Mouse (Mus musculus): Measurements from ENCODE around the gene Tmem37. TPM values are rescaled to one million over a fixed set of nuclear protein-coding genes. Genes with fewer than 3 reads are reported as not detected.

Gene Tmem37
- polyA plus RNA-seq, 1 experiment from 2014 or later, result 6.5 TPM

DNA sequence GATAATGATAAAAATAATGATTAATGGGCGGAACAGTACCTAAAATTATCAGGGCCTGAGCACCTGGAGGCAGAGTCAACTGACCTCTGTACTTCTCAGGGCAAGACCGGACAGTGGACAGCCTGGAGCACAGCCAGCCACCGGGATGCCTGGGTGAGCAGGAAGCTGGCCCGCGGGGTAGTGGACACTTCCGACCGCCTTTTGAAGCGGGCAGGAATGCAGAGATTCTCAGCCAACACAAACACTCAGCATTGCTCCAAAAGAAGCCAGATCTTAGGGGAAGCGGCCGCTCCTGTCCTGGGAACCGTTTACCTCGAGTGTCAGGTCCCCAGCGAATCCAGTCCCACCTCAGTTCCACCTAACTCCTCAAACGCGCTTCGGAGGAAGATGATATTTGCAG, 974 bp downstream of the Tmem37 start:
- H3K27me3 ChIP-seq (replicated peaks), result peaks cover 32% of the 10 kb centered on the region
- no peak overlapping the region for H3K9ac ChIP-seq (replicated peaks)
- 15% methylated on average over 16 of the region's 16 CpGs for WGBS
- H3K4me2 ChIP-seq, result peak overlapping the region; percentile 76
- no peaks in the 10 kb centered on the region for H3K9me3 ChIP-seq (replicated peaks)
- peak overlapping the region; percentile 37 for H3K4me3 ChIP-seq (replicated peaks)
- no peaks in the 10 kb centered on the region for H3K36me3 ChIP-seq
- no peak overlapping the region for H3K27ac ChIP-seq (replicated peaks)
- peaks cover 15% of the 10 kb centered on the region for H3K4me1 ChIP-seq
- ATAC-seq (ENCODE audit: low FRiP score), result no peak

DNA sequence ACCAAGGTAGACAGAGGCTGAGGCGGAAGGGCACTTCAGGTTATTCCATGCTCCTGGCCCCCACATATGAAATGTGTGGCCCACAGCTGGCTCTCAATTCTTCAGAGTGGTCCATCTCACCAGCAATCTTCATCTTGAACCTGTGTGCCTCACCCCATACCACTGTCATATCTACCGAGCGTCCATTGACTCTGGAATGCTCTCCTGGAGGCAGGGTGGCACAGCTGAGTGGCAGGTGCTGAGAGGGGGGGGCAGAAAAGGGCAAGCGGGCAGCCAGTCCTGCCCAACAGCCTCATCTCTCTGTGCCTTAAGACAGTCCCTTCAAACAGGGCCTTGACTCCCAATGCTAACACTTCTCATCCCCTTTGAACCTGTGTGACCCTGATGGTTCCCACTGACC, 2.7 kb downstream of the Tmem37 start:
- Histone ChIP-seq H3K27ac (replicated peaks) (no peak overlapping the region), H3K36me3 (no peaks in the 10 kb centered on the region), H3K4me2 (no peak overlapping the region), H3K9ac (replicated peaks) (no peak overlapping the region), H3K4me1 (peaks cover 15% of the 10 kb centered on the region), H3K4me3 (replicated peaks) (no peak overlapping the region), H3K9me3 (replicated peaks) (no peaks in the 10 kb centered on the region), H3K27me3 (replicated peaks) (peaks cover 32% of the 10 kb centered on the region)
- no peak for ATAC-seq (ENCODE audit: low FRiP score)
- 93% methylated on average over 4 of the region's 4 CpGs for WGBS

DNA sequence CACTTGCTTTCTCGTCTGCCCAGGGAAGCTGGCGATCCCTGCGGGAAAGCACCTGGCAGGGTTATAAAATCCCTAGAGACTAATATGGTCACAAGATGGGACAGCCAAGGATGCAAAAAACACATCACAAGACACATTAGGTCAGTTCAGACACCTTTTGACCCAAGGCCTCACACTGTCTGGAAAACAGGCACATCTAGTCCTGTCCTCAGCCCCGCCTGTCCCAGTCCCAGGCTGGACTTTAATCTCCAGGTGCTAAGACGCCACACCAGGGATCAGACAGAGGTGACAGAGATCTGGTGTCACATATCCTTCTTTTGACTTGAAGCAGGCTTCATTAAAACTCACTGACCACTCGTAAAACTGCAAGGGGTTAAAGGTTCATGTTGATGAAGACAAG, 3.7 kb downstream of the Tmem37 start:
- no peak overlapping the region for H3K4me2 ChIP-seq
- peaks cover 15% of the 10 kb centered on the region for H3K4me1 ChIP-seq
- WGBS, result 62% methylated on average over 6 of the region's 6 CpGs
- H3K9me3 ChIP-seq (replicated peaks), result no peaks in the 10 kb centered on the region
- no peaks in the 10 kb centered on the region for H3K36me3 ChIP-seq
- H3K27ac ChIP-seq (replicated peaks), result no peak overlapping the region
- ATAC-seq (ENCODE audit: low FRiP score), result no peak
- peaks cover 32% of the 10 kb centered on the region for H3K27me3 ChIP-seq (replicated peaks)
- no peak overlapping the region for H3K4me3 ChIP-seq (replicated peaks)
- H3K9ac ChIP-seq (replicated peaks), result no peak overlapping the region

DNA sequence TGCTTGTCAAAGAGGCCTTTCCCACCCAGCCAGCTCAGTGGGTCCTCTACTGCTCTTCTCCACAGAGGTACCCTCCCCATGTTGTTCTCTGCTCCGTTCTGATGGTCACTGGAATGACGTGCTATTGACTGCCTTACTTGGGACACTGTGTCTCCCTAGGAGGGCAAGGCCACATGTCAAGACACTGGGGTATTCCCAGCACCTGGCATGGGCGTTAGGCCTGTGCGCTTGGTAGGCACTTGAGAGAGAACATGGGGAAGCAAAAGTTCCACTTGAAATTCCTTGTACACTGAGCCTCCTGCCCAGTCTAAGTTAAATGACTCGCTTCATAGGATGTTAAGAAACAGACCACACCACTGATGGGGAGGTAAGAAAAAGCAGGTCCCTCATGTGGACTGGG, 4.8 kb downstream of the Tmem37 start:
- Histone ChIP-seq H3K27me3 (replicated peaks) (peaks cover 22% of the 10 kb centered on the region), H3K4me3 (replicated peaks) (no peak overlapping the region), H3K9ac (replicated peaks) (no peak overlapping the region), H3K4me1 (peaks cover 15% of the 10 kb centered on the region), H3K4me2 (no peak overlapping the region), H3K36me3 (no peaks in the 10 kb centered on the region), H3K9me3 (replicated peaks) (no peaks in the 10 kb centered on the region), H3K27ac (replicated peaks) (no peak overlapping the region)
- no peak for ATAC-seq (ENCODE audit: low FRiP score)
- WGBS, result 85% methylated on average over 5 of the region's 5 CpGs

DNA sequence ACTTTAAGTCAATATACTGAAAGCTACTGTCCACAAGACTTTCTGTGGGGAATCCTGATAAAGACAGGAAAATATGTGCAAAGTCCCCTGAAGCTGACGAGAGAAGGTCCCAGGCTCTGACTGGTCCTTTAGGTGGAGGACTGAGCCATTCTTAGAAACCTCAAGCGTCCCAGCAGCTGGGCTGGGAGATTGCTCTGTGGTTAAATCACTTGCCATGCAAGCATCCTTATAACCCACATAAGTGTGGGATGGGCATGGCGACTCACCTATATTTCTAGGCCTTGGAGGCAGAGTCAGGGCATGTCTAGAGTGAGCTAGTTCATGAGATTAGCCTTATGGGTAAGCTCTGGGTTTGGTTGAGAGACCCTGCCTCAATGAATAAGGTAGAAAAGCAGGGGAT, 7.2 kb downstream of the Tmem37 start:
- Histone ChIP-seq H3K27me3 (replicated peaks) (peaks cover 2% of the 10 kb centered on the region; the same call in 1 of the 2 replicates), H3K4me1 (no peaks in the 10 kb centered on the region), H3K36me3 (no peaks in the 10 kb centered on the region), H3K27ac (replicated peaks) (no peak overlapping the region), H3K4me2 (no peak overlapping the region), H3K9ac (replicated peaks) (no peak overlapping the region), H3K9me3 (replicated peaks) (no peaks in the 10 kb centered on the region), H3K4me3 (replicated peaks) (no peak overlapping the region)
- WGBS, result 86% methylated on average over 3 of the region's 3 CpGs
- ATAC-seq (ENCODE audit: low FRiP score), result no peak

DNA sequence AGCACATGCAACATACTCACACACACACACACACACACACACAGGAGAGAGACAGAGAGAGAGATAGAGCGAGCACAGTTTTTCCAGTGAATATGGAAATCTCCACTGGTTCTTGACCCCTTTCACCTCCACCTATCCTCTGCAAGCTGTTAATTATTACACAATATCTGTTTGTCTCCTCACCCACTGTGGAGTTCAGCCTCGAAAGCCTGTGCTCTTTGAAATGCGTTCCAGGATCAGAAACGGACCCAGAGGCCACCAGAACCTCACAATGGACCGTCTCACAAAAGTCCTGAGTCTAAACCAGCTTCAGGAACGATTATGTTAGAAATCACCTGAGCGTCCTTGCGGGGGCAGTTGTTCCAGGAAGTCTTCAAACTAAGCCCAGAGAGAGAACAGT, 7.7 kb downstream of the Tmem37 start:
- no peak overlapping the region for H3K4me3 ChIP-seq (replicated peaks)
- WGBS, result 90% methylated on average over 8 of the region's 8 CpGs
- ATAC-seq (ENCODE audit: low FRiP score), result no peak
- H3K36me3 ChIP-seq, result no peaks in the 10 kb centered on the region
- no peak overlapping the region for H3K4me2 ChIP-seq
- H3K9ac ChIP-seq (replicated peaks), result no peak overlapping the region
- H3K27me3 ChIP-seq (replicated peaks), result no peaks in the 10 kb centered on the region
- H3K9me3 ChIP-seq (replicated peaks), result no peaks in the 10 kb centered on the region
- H3K27ac ChIP-seq (replicated peaks), result no peak overlapping the region
- H3K4me1 ChIP-seq, result no peaks in the 10 kb centered on the region

DNA sequence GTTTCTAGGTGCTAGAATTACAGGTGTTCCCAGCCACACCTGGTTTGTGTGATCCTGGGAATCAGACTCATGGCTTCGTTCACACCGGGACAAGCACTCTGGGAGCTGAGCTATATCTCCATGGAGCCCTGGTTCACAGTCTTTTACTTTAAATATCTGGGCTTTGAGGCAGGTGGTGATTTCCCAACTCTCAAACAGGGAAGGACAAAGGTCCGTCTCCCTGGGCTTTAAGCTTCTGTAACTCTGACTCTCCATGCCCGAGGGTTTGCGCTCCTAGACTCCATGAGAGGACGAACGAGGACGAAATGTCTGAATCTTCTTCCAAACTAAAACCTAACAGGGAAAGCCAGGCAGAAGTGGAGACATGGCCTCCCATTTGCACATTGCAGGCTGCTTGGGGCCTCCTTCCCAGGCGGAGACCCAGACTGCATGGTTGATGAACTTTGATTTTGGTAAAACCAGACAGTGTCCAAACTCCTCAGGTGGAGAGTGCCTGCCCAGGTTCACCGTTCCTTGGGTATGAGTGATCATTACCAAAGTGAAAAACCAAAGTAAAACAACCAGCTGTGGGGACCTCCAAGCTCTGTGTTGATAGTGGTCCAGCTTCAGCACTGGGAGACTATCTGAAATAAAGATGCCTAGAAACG, 9.7 kb downstream of the Tmem37 start:
- no peaks in the 10 kb centered on the region for H3K36me3 ChIP-seq
- no peak overlapping the region for H3K27ac ChIP-seq (replicated peaks)
- no peak overlapping the region for H3K4me2 ChIP-seq
- no peaks in the 10 kb centered on the region for H3K4me1 ChIP-seq
- no peak overlapping the region for H3K4me3 ChIP-seq (replicated peaks)
- no peak overlapping the region for H3K9ac ChIP-seq (replicated peaks)
- no peaks in the 10 kb centered on the region for H3K9me3 ChIP-seq (replicated peaks)
- WGBS, result 94% methylated on average over 11 of the region's 11 CpGs
- no peak for ATAC-seq (ENCODE audit: low FRiP score)
- no peaks in the 10 kb centered on the region for H3K27me3 ChIP-seq (replicated peaks)

DNA sequence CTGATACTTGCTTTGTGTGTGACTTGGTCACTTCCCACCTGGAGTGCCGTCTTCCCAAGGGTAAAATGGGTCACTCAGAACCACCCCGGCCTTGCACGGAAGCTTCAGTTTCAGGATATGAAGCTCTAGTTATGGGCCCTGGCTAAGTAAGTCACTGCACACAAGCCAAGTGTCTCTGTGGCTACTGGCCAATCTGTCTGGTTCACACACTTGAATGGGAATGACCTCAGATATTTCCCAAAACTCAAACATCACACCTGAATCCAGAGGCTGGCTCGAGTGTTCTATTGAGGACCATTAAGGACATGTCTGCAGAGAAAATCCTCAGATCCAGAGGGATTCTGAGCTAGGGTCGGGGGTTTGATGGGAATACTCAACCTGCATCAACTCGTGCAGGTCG, 11.6 kb downstream of the Tmem37 start:
- Histone ChIP-seq H3K36me3 (no peaks in the 10 kb centered on the region), H3K9ac (replicated peaks) (no peak overlapping the region), H3K4me2 (no peak overlapping the region), H3K4me1 (no peaks in the 10 kb centered on the region), H3K9me3 (replicated peaks) (no peaks in the 10 kb centered on the region), H3K27ac (replicated peaks) (no peak overlapping the region), H3K4me3 (replicated peaks) (no peak overlapping the region), H3K27me3 (replicated peaks) (no peaks in the 10 kb centered on the region)
- ATAC-seq (ENCODE audit: low FRiP score), result no peak
- WGBS, result 88% methylated on average over 7 of the region's 7 CpGs

DNA sequence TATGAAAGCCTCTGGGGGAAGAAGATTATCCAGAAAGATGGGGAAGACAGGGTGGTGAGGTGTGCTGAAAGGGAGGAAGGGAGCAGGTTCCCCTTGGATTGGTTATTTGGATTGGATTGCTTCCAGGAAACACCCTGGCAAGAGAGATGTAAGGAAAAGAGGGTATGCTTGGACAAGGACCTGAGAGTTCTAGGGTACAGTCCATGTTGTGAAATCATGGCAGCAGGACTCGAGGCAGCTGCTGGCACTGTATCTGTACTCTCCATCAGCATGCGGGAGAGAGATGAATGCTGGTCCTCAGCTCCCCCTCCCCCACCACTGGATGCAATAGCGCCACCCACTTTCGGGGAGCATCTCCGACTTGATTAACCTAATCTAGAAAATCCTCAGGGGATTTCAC, 13.2 kb downstream of the Tmem37 start:
- Histone ChIP-seq H3K9ac (replicated peaks) (no peak overlapping the region), H3K27me3 (replicated peaks) (no peaks in the 10 kb centered on the region), H3K4me2 (no peak overlapping the region), H3K4me3 (replicated peaks) (no peak overlapping the region), H3K4me1 (no peaks in the 10 kb centered on the region), H3K27ac (replicated peaks) (no peak overlapping the region), H3K9me3 (replicated peaks) (no peaks in the 10 kb centered on the region), H3K36me3 (no peaks in the 10 kb centered on the region)
- 75% methylated on average over 5 of the region's 5 CpGs for WGBS
- ATAC-seq (ENCODE audit: low FRiP score), result no peak

DNA sequence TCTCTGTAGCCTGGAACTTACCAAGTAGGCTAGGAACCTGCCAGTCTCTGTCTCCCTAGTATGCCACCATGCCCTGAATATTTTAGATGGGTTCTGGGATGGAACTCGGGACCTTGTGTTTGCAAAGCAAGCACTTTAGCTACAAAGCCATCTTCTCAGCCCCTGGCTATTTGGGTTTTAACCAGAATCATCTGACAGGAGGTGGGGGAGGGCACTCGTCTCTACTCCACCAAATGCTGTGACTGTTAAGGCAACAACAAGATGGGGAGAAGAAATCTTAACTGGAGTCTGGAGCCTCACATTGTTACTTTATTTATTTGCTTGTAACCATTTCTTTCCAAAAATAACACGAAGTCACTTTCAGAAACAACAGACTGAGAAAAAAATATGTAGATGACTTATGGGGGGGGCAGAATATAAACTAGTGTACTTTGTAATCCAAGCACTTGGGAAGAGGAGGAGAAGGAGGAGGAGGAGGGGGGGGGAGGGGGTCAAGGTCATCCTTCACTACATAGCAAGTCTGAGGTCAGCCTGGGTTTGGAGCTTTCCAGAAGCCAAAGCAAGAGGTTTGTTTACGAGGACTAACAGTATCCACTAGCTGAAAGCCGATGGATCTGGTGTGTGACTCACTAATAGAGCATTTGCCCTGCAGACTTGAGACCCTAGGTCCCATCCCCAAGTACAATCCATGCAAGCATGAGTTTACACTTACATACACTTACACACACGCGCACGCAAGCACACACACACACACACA, 16.0 kb downstream of the Tmem37 start:
- H3K36me3 ChIP-seq, result no peaks in the 10 kb centered on the region
- no peaks in the 10 kb centered on the region for H3K27me3 ChIP-seq (replicated peaks)
- ATAC-seq (ENCODE audit: low FRiP score), result no peak
- H3K27ac ChIP-seq (replicated peaks), result no peak overlapping the region
- WGBS, result 81% methylated on average over 8 of the region's 8 CpGs
- no peaks in the 10 kb centered on the region for H3K4me1 ChIP-seq
- no peak overlapping the region for H3K9ac ChIP-seq (replicated peaks)
- no peak overlapping the region for H3K4me2 ChIP-seq
- H3K9me3 ChIP-seq (replicated peaks), result no peaks in the 10 kb centered on the region
- H3K4me3 ChIP-seq (replicated peaks), result no peak overlapping the region

DNA sequence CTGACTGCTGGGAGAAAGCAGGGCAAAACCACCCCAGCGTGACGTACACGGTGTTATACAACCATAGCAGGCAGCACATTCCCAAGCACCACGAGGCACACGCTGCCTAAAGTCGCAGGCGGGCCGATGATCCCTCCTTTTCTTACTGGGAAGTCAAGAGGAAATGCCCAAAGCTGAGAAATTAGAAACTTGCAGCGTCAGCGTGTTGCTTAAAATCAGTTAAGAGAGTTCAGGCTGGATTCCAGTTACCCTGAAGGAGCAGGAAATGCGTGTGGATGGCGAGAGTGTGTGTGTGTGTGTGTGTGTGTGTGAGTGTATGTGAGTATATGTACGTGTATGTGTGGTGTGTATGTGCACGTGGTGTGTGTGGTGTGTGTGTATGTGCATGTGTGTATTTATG, 16.8 kb downstream of the Tmem37 start:
- H3K4me3 ChIP-seq (replicated peaks), result no peak overlapping the region
- H3K36me3 ChIP-seq, result no peaks in the 10 kb centered on the region
- H3K9ac ChIP-seq (replicated peaks), result no peak overlapping the region
- no peak for ATAC-seq (ENCODE audit: low FRiP score)
- no peak overlapping the region for H3K4me2 ChIP-seq
- no peak overlapping the region for H3K27ac ChIP-seq (replicated peaks)
- H3K9me3 ChIP-seq (replicated peaks), result no peaks in the 10 kb centered on the region
- 73% methylated on average over 14 of the region's 14 CpGs for WGBS
- H3K27me3 ChIP-seq (replicated peaks), result no peaks in the 10 kb centered on the region
- H3K4me1 ChIP-seq, result no peaks in the 10 kb centered on the region

DNA sequence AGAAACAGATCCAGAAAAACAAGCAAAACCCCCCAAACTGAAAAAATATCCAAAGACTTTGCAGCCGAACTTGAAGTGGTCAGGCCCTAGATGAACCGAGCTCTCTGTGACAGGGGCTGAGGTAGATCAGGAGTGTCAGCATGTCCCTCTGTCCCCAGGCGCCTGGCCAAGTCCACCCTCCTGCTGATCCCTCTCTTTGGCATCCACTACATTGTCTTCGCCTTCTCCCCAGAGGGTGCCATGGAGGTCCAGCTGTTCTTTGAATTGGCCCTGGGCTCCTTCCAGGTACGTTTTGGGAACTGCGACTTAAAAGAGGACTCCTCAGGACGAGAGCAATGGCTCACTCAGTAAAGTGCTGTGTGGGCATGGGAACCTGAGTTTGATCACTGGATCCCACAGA, 17.6 kb downstream of the Tmem37 start:
- no peaks in the 10 kb centered on the region for H3K9me3 ChIP-seq (replicated peaks)
- no peaks in the 10 kb centered on the region for H3K4me1 ChIP-seq
- no peak overlapping the region for H3K9ac ChIP-seq (replicated peaks)
- no peaks in the 10 kb centered on the region for H3K27me3 ChIP-seq (replicated peaks)
- 67% methylated on average over 7 of the region's 7 CpGs for WGBS
- H3K4me3 ChIP-seq (replicated peaks), result no peak overlapping the region
- H3K4me2 ChIP-seq, result no peak overlapping the region
- H3K27ac ChIP-seq (replicated peaks), result no peak overlapping the region
- H3K36me3 ChIP-seq, result no peaks in the 10 kb centered on the region
- ATAC-seq (ENCODE audit: low FRiP score), result no peak
